In the genomic region with DNA sequence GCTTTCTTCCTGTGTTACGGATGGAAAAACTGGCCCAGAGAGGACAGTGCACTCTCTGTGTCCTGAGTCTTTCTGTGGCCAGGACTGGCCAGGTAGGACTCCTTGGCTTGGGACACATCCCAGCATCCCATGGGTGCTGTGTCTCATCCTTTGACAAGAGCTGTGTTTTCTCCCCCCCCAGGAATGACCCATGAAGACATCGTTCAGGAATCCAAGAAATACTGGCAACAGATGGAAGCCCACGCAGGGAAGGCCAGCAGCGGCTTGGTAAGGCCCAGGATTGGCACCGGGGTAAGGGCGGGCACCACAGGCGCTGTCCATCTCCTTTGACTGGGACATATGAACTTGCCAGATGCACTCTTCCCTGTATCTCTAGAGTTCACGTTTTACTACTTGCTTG, we compare ENCODE assay signal across 22 mouse cellular contexts.
"Had no signal": no experiment of that assay in that cellular context is flagged by ENCODE, and none has a peak within 500 bp of the region (broad histone marks: within the 10 kb centered on the region; RNA-seq: fewer than 3 reads in every experiment).

No protein-coding gene starts in this region.

- H3K27me3 ChIP-seq: limb, embryonic 13.5 days; liver, embryonic 13.5 days; midbrain, embryonic 12.5 days; midbrain, embryonic 15.5 days; neural tube, embryonic 12.5 days; neural tube, embryonic 15.5 days had no signal

- H3K4me3 ChIP-seq: layer of hippocampus, adult 2 months; limb, embryonic 10.5 days; limb, embryonic 13.5 days; liver, embryonic 13.5 days; midbrain, embryonic 12.5 days; midbrain, embryonic 15.5 days; neural tube, embryonic 12.5 days; neural tube, embryonic 15.5 days had no signal

- H3K4me1 ChIP-seq: limb, embryonic 10.5 days; liver, embryonic 13.5 days; midbrain, embryonic 12.5 days; midbrain, embryonic 15.5 days; neural tube, embryonic 12.5 days; neural tube, embryonic 15.5 days had no signal

- ATAC-seq: lung, postnatal 0 days; midbrain, embryonic 15.5 days had no signal

- H3K27ac ChIP-seq: kidney, postnatal 0 days; layer of hippocampus, adult 2 months; limb, embryonic 10.5 days; limb, embryonic 13.5 days; liver, embryonic 13.5 days; macrophage; midbrain, embryonic 12.5 days; midbrain, embryonic 15.5 days; neural tube, embryonic 12.5 days; neural tube, embryonic 15.5 days; stomach, postnatal 0 days had no signal

- H3K9ac ChIP-seq: liver, embryonic 13.5 days; lung, embryonic 14.5 days; midbrain, embryonic 12.5 days; midbrain, embryonic 15.5 days; neural tube, embryonic 12.5 days; neural tube, embryonic 15.5 days had no signal

- H3K9me3 ChIP-seq: limb, embryonic 10.5 days; limb, embryonic 13.5 days; liver, embryonic 13.5 days; midbrain, embryonic 12.5 days; midbrain, embryonic 15.5 days; neural tube, embryonic 12.5 days; neural tube, embryonic 15.5 days had no signal

- H3K4me2 ChIP-seq: limb, embryonic 13.5 days; liver, embryonic 13.5 days; lung, embryonic 14.5 days; midbrain, embryonic 12.5 days; midbrain, embryonic 15.5 days; neural tube, embryonic 12.5 days; neural tube, embryonic 15.5 days had no signal

- DNase-seq: kidney, postnatal 25 days; layer of hippocampus, adult 9-11 months; liver; liver, embryonic 13.5 days; lung, embryonic 14.5 days; right cerebral cortex, adult 18-20 months; right cerebral cortex, postnatal 14 days; right cerebral cortex, postnatal 4 days; thymus, adult 2 months; thymus, postnatal 14 days; thymus, postnatal 4 days had no signal
